Mouse (Mus musculus) heart, embryonic 16.5 days (tissue): ENCODE results near the gene Pak4. TPM values are rescaled to one million over a fixed set of nuclear protein-coding genes. Genes with fewer than 3 reads are reported as not detected.
A peak's percentile ranks its signal among the peaks of the same experiment; 100 is the strongest.

Experiments used
- ATAC-seq: fragments of 200-750 bp; cut with Nextera tagmentation; replicated peaks from 2 replicates; pipeline ENCODE4 v1.8.0; 2017; ENCODE audit warnings: moderate number of reproducible peaks; ENCODE audit not compliant: insufficient read depth, low FRiP score; ENCODE audit errors: extremely low read depth
- H3K27ac ChIP-seq: fragments of 300-500 bp; sonication (generic); 2 replicates; pipeline ENCODE4 v1.5.1; 2014; ENCODE audit warnings: mild to moderate bottlenecking, low read length, control low read depth, moderate library complexity
- H3K27me3 ChIP-seq: fragments of 300-500 bp; sonication (generic); 2 replicates; pipeline ENCODE4 v1.6.1; 2014; ENCODE audit warnings: low read length, mixed read lengths; ENCODE audit not compliant: control insufficient read depth, insufficient read depth
- H3K36me3 ChIP-seq: fragments of 300-500 bp; sonication (generic); 2 replicates; pipeline ENCODE4 v1.6.1; 2014; ENCODE audit not compliant: control insufficient read depth, insufficient read depth
- H3K4me1 ChIP-seq: fragments of 300-500 bp; sonication (generic); 2 replicates; pipeline ENCODE4 v1.6.1; 2014; ENCODE audit warnings: low read length, mixed read lengths; ENCODE audit not compliant: control insufficient read depth, insufficient read depth
- H3K4me2 ChIP-seq: fragments of 300-500 bp; sonication (generic); 2 replicates; pipeline ENCODE4 v1.6.1; 2014; ENCODE audit warnings: low read depth, mild to moderate bottlenecking, control low read depth, low read length
- H3K4me3 ChIP-seq: fragments of 300-500 bp; sonication (generic); 2 replicates; pipeline ENCODE4 v1.5.1; 2014; ENCODE audit warnings: mild to moderate bottlenecking, control low read depth, low read length
- H3K9ac ChIP-seq: fragments of 300-500 bp; sonication (generic); 2 replicates; pipeline ENCODE4 v1.6.1; 2014; ENCODE audit warnings: low read length, control low read depth
- H3K9me3 ChIP-seq: fragments of 300-500 bp; sonication (generic); replicated peaks from 2 replicates; pipeline ENCODE4 v1.6.1; 2016; ENCODE audit warnings: low read length; ENCODE audit not compliant: control insufficient read depth
- WGBS: fragments of 180-500 bp; shearing (Covaris S2); extraction: QIAGEN DNeasy Blood & Tissue Kit; methylation state at CpG from one replicate; pipeline ENCODE4 v1.1.7; 2014; 5-methylcytosine and 5-hydroxymethylcytosine counted together
- polyA plus RNA-seq: library from polyadenylated mRNA; unstranded; fragments of >200 nt; fragmentation: Nextera tagmentation; extraction: Ambion mirVana; gene quantifications from 2 replicates; pipeline ENCODE4 v1.2.1, GENCODE M21; 2015

Gene Pak4
- polyA plus RNA-seq, 1 experiment from 2014 or later: 25.1 TPM

GRCm38 (mm10) chr7:28595751-28596435 lies 2.1 kb downstream of the Pak4 start:
- WGBS: 67% methylated on average over 8 of the region's 8 CpGs

GRCm38 (mm10) chr7:28593206-28594111 lies 4.5 kb downstream of the Pak4 start:
- Histone ChIP-seq H3K4me1 (peaks cover 46% of the 10 kb centered on the region), H3K27ac (peak overlapping the region; percentile 28), H3K9ac (no peak overlapping the region; the same call in 1 of the 2 replicates), H3K4me2 (no peak overlapping the region), H3K4me3 (no peak overlapping the region), H3K36me3 (no peaks in the 10 kb centered on the region), H3K27me3 (no peaks in the 10 kb centered on the region), H3K9me3 (no peaks in the 10 kb centered on the region)
- no peak for ATAC-seq
- WGBS: 38% methylated on average over 14 of the region's 14 CpGs

More at GRCm38 (mm10) chr7:28595751-28596435, 2.1 kb downstream of the Pak4 start:
- Histone ChIP-seq H3K4me1 (peaks cover 44% of the 10 kb centered on the region), H3K4me3 (no peak overlapping the region; the same call in 1 of the 2 replicates), H3K9ac (peak overlapping the region; percentile 11; the same call in 1 of the 2 replicates), H3K27me3 (no peaks in the 10 kb centered on the region), H3K36me3 (no peaks in the 10 kb centered on the region), H3K27ac (no peak overlapping the region), H3K4me2 (peak overlapping the region; percentile 83), H3K9me3 (no peaks in the 10 kb centered on the region)
- ATAC-seq: no peak

- WGBS: 50% methylated on average over 1 of the region's 1 CpGs
- no peak for ATAC-seq
- no peak overlapping the region for H3K4me2 ChIP-seq
- H3K9me3 ChIP-seq: no peaks in the 10 kb centered on the region
- no peaks in the 10 kb centered on the region for H3K36me3 ChIP-seq
- peaks cover 57% of the 10 kb centered on the region for H3K4me1 ChIP-seq
- no peak overlapping the region for H3K4me3 ChIP-seq
- no peak overlapping the region for H3K9ac ChIP-seq
- no peaks in the 10 kb centered on the region for H3K27me3 ChIP-seq
- H3K27ac ChIP-seq: no peak overlapping the region
These were observed 6.1 kb downstream of the Pak4 start for GRCm38 (mm10) chr7:28591862-28592261.

- H3K36me3 ChIP-seq: no peaks in the 10 kb centered on the region
- peak overlapping the region; percentile 27 for H3K9ac ChIP-seq
- H3K4me2 ChIP-seq: no peak overlapping the region
- H3K4me1 ChIP-seq: peaks cover 53% of the 10 kb centered on the region
- no peak overlapping the region for H3K4me3 ChIP-seq
- H3K9me3 ChIP-seq: no peaks in the 10 kb centered on the region
- no peaks in the 10 kb centered on the region for H3K27me3 ChIP-seq
- peak overlapping the region; percentile 6 for H3K27ac ChIP-seq
- peak; percentile 56; the same call in 1 of the 2 replicates for ATAC-seq
These were observed 10.3 kb downstream of the Pak4 start for GRCm38 (mm10) chr7:28587644-28588043.

- H3K36me3 ChIP-seq: no peaks in the 10 kb centered on the region
- no peak overlapping the region for H3K4me3 ChIP-seq
- 0 out of 2 replicates have a peak overlapping the region, but pooled peaks have one; percentile 13 for H3K9ac ChIP-seq
- H3K4me2 ChIP-seq: no peak overlapping the region
- H3K27me3 ChIP-seq: no peaks in the 10 kb centered on the region
- 41% methylated on average over 6 of the region's 6 CpGs for WGBS
- H3K4me1 ChIP-seq: peaks cover 45% of the 10 kb centered on the region
- H3K27ac ChIP-seq: peak overlapping the region; percentile 6
- ATAC-seq: peak; percentile 1; the same call in 1 of the 2 replicates
- no peaks in the 10 kb centered on the region for H3K9me3 ChIP-seq
These were observed 11.1 kb downstream of the Pak4 start for GRCm38 (mm10) chr7:28586663-28587411.

GRCm38 (mm10) chr7:28585001-28585400 lies 13.0 kb downstream of the Pak4 start:
- H3K4me3 ChIP-seq: no peak overlapping the region
- ATAC-seq: no peak
- no peak overlapping the region for H3K4me2 ChIP-seq
- H3K4me1 ChIP-seq: peaks cover 46% of the 10 kb centered on the region
- H3K36me3 ChIP-seq: no peaks in the 10 kb centered on the region
- WGBS: 59% methylated on average over 6 of the region's 6 CpGs
- no peaks in the 10 kb centered on the region for H3K27me3 ChIP-seq
- 0 out of 2 replicates have a peak overlapping the region, but pooled peaks have one; percentile 6 for H3K9ac ChIP-seq
- no peaks in the 10 kb centered on the region for H3K9me3 ChIP-seq
- H3K27ac ChIP-seq: no peak overlapping the region

- Histone ChIP-seq H3K27ac (peak overlapping the region; percentile 28; the same call in 1 of the 2 replicates), H3K9ac (no peak overlapping the region), H3K4me3 (no peak overlapping the region), H3K27me3 (no peaks in the 10 kb centered on the region), H3K4me2 (no peak overlapping the region), H3K36me3 (no peaks in the 10 kb centered on the region), H3K9me3 (no peaks in the 10 kb centered on the region), H3K4me1 (peaks cover 51% of the 10 kb centered on the region)
- WGBS: 24% methylated on average over 4 of the region's 4 CpGs
- ATAC-seq: no peak
These were observed 13.5 kb downstream of the Pak4 start for GRCm38 (mm10) chr7:28584468-28584867.

GRCm38 (mm10) chr7:28583570-28584344 lies 14.2 kb downstream of the Pak4 start:
- peaks cover 52% of the 10 kb centered on the region for H3K4me1 ChIP-seq
- H3K27ac ChIP-seq: no peak overlapping the region
- no peaks in the 10 kb centered on the region for H3K9me3 ChIP-seq
- 69% methylated on average over 8 of the region's 8 CpGs for WGBS
- ATAC-seq: no peak; the same call in 1 of the 2 replicates
- H3K9ac ChIP-seq: no peak overlapping the region
- H3K36me3 ChIP-seq: no peaks in the 10 kb centered on the region
- H3K4me2 ChIP-seq: no peak overlapping the region
- no peaks in the 10 kb centered on the region for H3K27me3 ChIP-seq
- H3K4me3 ChIP-seq: no peak overlapping the region
